Mouse (Mus musculus) cerebral cortex, adult 2 months (tissue): ENCODE measurements around the gene Pnpla7.

Source experiments
- WGBS: fragments of 180-500 bp; shearing (Covaris S2); methylation state at CpG from one replicate; pipeline ENCODE4 v1.1.7; 2018; 5-methylcytosine and 5-hydroxymethylcytosine counted together

The Pnpla7 gene

GRCm38 (mm10) chr2:24975704-24976297 lies at the start of gene Pnpla7:
Pnpla7 (plus strand) TSS chr2:24976033.
- WGBS: under 1% methylated on average over 16 of the region's 16 CpGs

DNA sequence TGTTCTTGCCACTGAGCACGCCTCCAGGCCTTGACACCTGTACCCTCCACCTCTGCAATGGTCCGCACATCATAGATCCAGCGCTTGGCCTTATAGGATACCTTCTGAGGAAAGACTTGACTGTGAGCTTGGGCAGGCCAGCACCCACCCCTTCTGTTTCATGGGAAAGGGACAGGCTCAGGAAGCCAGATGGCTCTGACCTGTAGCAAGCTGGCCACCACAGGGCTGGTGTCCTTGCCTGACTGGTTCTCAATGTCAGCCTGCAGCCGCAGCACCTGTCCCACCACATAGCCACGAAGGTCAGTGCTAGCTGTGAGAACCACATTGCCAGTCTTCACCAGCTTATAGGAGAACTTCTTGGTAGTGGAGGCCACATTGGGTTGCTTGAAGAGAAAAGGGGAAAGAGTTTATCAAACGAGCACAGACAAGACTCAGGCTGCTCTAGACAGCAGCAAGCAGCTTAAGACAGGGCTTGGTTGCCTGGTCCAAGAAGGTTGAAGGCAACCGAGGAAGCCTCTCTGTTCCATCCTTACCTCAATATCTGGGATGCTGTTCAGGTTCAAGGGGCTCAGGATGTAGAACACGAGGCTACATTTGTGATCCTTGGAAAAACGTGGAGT lies 49.4 kb upstream of the Pnpla7 start:
- WGBS: 84% methylated on average over 9 of the region's 9 CpGs

DNA sequence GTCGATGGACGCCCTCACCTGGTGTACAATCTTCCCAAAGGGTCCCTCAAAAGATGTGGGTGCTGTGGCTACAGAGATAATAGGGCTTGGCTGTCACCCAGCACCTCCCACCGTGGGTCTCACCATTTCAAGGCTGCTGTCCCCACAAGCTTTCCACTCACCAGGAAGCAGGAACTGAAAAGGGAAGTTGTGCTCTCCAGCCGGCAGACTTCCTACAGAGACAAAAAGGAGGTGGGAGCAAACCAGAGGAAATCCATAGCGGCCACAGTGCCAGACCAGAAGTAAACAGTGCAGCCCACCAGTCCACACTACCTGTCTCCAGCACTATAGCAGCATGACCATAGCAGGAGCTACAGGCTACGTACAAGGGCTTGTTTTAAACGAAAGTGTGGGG lies 48.9 kb upstream of the Pnpla7 start:
- WGBS: 70% methylated on average over 7 of the region's 7 CpGs

- WGBS: 54% methylated on average over 4 of the region's 4 CpGs
These were observed 47.9 kb upstream of the Pnpla7 start for GRCm38 (mm10) chr2:24927810-24928479.

DNA sequence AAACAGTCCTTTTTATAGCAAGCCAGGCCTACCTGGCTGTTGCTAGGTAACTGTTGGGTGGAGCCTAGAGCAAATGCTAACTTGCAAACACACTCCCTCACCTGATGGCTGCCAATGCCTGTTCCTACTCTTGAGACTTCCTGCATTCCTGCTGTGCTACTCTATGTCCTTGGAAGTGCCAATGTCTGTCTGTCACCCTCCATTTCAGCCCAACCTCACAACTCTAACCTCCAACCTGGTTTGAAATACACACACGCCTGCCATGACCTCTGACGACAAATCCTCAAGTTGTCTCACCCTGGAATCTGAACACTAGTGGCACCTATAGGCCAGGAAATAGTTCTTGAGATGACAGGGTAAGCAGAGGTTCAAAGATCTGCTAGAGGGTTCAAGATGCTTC lies 46.7 kb upstream of the Pnpla7 start:
- WGBS: 80% methylated on average over 2 of the region's 2 CpGs

GRCm38 (mm10) chr2:24929593-24929992 lies 46.2 kb upstream of the Pnpla7 start:
- 94% methylated on average over 5 of the region's 5 CpGs for WGBS

GRCm38 (mm10) chr2:24934441-24934963 lies 41.3 kb upstream of the Pnpla7 start:
- WGBS: 6% methylated on average over 19 of the region's 19 CpGs

DNA sequence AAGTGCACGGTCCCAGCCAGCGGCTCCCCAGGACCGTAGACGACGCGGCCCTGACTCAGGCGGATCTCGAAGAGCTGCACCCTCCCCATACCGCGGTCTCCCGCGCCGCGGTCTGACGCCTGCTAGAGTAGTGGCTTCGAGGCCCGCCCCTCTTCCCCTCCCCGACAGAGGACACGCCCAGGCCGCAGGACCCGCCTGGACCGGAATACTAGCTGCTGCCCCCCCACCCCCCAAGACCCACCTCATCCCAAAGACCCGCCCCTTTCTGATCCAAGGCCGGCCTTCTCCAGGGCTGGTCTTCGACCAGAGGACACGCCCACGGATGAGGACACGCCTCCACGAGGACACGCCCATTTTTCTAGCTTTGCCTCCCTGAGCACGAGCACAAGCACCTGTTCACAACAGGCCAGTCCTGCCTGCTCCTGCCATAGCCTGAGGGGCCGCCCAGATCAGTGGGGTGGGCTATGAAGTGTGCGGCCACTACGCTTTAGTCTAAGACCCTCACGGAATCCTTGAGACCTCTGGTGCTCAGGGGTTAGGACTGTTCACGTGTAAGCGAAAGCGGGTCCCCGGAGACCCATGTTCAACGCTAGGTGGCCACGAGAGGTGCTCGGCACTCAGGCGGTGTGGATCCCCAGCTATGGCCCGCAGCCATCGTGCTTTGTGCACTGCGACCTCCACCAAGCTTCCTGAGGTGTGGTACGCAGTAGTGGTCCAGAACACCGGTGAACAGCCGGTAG lies 40.6 kb upstream of the Pnpla7 start, which contains the start of gene Arrdc1:
Gene Arrdc1 (minus strand): TSS at position 196 of the 740 bp plus-strand sequence.
- WGBS: under 1% methylated on average over 49 of the region's 49 CpGs

DNA sequence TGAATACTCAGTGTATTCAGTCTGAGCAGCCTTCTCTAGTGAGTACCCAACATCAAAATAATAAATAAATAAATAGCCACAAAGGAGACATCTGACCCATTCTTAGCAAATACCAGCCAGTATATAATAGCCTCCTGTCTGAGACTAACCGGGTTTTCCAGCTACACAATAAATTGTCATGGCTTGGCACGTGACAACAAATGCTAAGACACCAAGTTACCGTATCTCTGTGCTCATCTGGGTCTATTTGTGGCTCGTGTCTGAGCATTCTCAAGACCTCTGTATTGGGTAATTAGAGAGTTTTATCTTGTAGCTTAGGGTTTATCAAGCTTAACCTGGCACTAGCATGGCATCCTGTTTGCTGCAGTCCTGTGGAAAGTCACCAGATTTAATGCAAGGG lies 33.7 kb upstream of the Pnpla7 start:
- WGBS: 75% methylated on average over 4 of the region's 4 CpGs

DNA sequence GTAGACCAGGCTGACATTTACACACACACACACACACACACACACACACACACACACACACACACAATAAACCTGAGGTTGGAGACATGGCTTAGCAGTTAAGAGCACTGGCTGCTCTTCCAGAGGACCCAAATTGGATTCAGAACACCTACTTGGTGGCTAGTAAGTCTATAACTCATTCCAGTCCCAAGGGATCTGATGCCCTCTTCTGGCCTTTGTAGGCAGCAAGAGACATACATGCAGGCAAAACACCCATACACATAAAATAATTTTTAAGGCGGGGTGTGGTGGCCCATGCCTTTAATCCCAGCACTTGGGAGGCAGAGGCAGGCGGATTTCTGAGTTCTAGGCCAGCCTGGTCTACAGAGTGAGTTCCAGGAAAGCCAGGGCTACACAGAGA lies 31.5 kb upstream of the Pnpla7 start:
- 67% methylated on average over 2 of the region's 2 CpGs for WGBS

DNA sequence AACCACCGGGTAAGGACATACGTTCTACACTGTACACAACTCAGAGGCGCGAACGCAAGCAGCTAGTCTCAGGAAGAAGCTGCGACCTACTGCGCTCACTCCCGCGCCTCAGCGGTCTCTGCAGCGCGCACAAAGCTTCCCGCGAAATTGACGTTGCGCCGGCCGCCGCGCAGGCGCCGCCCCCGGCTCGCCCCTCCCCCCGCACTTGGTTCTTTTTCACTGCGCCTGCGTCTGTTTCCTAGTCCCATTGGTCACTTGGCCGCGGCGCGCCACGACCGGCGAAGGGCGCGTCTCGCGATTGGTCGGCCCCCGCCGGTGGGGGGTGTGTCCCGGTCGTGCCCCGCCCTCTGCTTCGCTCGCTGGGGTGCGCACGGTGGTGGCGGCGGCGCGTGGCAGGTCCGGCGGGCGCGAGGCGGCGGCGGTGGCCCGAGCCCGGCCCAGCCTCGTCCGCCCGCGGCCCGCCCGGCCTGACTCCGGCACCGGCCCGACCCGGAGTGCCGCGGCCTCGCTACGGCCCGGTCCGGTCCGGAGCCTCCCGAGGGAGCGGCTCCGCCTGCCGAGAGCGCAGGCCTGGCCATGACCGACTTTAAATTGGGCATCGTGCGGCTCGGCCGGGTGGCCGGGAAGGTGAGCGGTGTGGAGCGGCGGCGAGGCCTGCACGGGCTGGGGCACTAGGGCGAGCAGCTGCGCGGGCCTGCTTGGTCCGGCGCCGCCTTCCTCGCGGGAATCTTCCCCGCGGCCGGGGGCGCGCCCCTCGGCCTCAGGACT lies 26.2 kb upstream of the Pnpla7 start, which contains the start of gene Zmynd19:
Gene Zmynd19 (plus strand): TSS at position 372 of the 768 bp plus-strand sequence.
- WGBS: 2% methylated on average over 107 of the region's 108 CpGs

DNA sequence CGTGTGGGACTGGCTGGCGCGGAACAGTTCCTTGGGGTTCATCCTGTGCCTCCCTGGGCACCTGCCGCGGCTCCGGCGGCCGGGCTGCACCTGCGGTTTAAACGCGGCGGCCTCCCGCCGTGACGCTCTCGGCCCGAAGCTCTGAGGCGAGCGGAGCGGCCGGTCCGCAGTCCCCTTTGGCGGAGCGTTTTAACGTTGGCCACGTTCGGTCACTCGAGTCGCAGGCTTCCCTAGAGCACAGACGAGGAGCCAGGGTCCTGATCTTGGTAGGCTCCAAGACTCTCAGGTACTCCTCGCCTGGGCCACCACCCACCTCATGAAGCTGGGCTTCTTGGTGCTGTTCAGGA lies 25.7 kb upstream of the Pnpla7 start:
- 0% methylated on average over 31 of the region's 31 CpGs for WGBS

- 90% methylated on average over 4 of the region's 4 CpGs for WGBS
These were observed 23.2 kb upstream of the Pnpla7 start for GRCm38 (mm10) chr2:24952537-24953055.

DNA sequence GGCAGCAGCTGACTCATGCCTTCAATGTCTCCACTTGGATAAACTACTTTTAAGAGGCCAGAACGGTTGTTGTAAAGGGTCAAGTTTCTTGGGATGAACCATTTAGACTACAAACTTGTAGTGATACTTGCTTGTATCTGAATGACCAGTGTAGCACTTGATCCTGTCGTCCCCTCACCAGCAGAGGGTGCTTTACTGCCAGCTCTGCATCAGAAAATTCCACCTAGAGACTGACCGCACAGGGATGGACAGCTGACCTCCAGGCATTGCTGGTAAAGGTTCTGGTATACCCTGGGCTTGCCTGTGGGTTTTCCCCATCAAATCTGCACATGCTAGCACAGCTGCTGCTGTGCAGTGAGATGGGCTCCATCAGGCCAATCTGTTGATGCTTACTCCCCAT lies 14.9 kb upstream of the Pnpla7 start:
- 25% methylated on average over 3 of the region's 3 CpGs for WGBS

DNA sequence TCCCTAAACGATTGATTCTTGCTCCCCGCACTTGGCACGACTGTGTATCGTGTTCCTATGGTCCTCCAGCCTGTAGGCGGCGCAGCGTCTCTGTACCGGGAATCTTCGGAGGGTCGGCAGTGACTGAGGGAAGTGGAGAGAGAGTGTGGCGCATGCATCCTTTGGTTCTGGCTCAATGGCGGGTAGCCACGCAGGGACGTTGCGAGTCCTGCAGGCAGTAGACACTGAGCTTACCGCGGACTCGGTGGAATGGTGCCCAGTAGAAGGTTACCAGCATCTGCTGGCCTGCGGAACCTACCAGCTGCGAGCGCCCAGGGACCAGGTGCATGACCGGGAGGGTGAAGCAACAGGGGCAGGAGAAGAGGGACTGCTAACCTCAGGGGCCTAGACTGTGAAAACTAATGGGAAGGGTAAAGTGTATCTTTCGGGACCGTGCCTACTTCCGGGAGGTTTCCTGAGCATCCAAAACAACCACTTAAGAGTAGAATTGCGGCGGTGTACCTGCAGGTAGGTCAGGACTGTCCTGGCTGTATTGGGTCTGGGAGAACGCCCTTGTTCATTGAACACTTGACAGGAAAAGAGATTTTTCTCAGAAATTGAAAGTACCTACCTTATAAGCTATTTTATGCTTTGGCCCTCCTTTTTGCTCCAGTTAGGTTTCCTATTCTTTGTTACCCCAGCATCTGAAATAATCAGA lies 13.4 kb upstream of the Pnpla7 start, which contains the start of gene Dph7:
Gene Dph7 (plus strand): TSS at position 97 of the 697 bp plus-strand sequence.
- under 1% methylated on average over 28 of the region's 28 CpGs for WGBS

GRCm38 (mm10) chr2:24970386-24970785 lies 5.4 kb upstream of the Pnpla7 start:
- WGBS: 64% methylated on average over 4 of the region's 4 CpGs

DNA sequence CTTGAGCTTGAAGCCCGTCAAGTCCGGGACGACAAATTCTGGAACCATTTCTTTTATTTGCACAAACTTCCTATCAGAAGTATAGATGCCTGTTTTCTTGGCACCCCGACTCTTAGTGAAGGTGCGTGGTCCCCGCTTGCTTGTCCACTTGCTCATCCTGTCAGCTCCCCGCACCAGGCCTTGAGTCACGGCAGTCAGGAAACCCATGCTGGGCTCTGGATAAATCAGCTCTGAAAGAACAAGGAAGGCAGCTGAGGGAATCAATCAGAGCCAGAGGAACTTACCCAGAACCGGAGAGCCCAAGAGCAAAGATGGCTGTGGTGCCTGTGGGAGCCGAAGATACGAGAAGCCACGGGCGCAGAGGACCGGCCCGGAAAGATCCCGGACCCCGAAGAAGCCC lies 1.4 kb upstream of the Pnpla7 start:
- WGBS: under 1% methylated on average over 17 of the region's 17 CpGs

- WGBS: under 1% methylated on average over 64 of the region's 64 CpGs
These were observed 728 bp upstream of the Pnpla7 start, which contains the start of gene Mrpl41 for GRCm38 (mm10) chr2:24974906-24975703. Mrpl41 (minus strand) TSS chr2:24975098.

- WGBS: 90% methylated on average over 5 of the region's 5 CpGs
These were observed 1.1 kb downstream of the Pnpla7 start for GRCm38 (mm10) chr2:24976960-24977359.
